Mouse (Mus musculus) splenic B cell, adult 2 months (primary cell): ENCODE measurements around the gene Ubr2.

Source experiments
- DNase-seq: peaks from one replicate; pipeline ENCODE4 v3.0.0-alpha.2; 2011; ENCODE audit warnings: low read depth, low spot score
- H3K27me3 ChIP-seq: 2 replicates; pipeline ENCODE4 v1.6.1; 2012; ENCODE audit warnings: mild to moderate bottlenecking, low read length, moderate library complexity, mixed read lengths; ENCODE audit not compliant: control insufficient read depth, poor library complexity, insufficient read depth, severe bottlenecking
- H3K36me3 ChIP-seq: 2 replicates; pipeline ENCODE4 v1.6.1; 2012; ENCODE audit warnings: mild to moderate bottlenecking, low read length, moderate library complexity, mixed read lengths; ENCODE audit not compliant: control insufficient read depth, poor library complexity, insufficient read depth, severe bottlenecking

Ubr2 gene

DNA sequence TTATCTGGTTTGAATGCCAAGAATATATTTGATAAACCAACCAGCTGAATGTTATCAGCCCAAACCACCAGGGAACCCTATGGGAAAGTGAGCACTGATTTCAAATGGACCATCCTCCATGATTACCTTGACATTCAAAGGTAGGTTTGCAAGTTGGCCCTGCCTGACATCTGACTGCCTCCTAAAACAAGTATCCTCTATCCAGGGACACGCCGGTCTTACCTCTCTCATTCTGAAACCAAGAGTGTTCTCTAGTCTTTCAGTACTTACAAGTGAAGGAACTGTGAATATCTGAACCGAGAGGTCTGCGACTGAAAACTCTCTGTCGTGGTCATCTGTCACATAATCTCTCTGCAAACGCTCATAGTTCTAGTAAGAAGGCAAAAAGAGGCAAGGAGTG, 30.3 kb downstream of the Ubr2 start:
- H3K36me3 ChIP-seq = peaks cover 11% of the 10 kb centered on the region
- no peaks in the 10 kb centered on the region for H3K27me3 ChIP-seq
- no peak for DNase-seq

DNA sequence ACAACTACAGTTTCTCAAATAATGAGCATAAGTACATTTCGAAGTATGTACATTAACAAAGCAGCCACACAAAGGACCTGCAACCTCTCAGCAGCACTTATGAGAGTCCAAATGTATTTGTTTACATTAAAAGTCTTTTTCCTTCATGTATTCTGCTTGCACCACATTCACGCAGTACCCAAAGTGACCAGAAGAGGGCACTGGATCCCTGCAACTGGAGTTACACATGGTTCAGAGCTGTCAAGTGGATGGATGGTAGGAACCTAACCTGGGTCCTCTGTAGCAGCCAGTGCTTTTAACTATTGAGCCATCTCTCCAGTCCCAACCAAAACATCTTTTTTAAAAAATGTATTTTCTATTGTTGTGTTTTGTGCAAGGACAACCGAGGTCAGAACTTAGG, 35.2 kb downstream of the Ubr2 start:
- no peaks in the 10 kb centered on the region for H3K27me3 ChIP-seq
- H3K36me3 ChIP-seq = peaks cover 25% of the 10 kb centered on the region
- DNase-seq = peak; percentile 84

DNA sequence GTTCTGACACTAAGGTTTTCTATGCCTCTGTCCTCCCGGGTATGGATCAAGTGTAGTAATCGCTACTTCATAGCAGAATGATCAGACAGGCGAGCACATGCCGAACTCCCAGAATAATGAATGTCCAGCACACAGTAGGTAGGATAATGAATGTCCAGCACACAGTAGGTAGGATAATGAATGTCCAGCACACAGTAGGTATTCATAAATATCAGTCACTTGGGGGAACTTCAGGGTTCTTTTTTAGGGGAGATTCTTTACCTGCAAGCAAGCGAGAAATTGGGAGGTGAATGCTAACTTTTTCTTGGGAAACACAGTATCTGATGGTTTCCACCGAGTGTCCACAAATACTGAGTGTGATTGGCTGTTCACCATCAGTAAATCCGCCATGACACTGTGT, 37.8 kb downstream of the Ubr2 start:
- no peak for DNase-seq
- peaks cover 21% of the 10 kb centered on the region for H3K36me3 ChIP-seq
- H3K27me3 ChIP-seq = no peaks in the 10 kb centered on the region

DNA sequence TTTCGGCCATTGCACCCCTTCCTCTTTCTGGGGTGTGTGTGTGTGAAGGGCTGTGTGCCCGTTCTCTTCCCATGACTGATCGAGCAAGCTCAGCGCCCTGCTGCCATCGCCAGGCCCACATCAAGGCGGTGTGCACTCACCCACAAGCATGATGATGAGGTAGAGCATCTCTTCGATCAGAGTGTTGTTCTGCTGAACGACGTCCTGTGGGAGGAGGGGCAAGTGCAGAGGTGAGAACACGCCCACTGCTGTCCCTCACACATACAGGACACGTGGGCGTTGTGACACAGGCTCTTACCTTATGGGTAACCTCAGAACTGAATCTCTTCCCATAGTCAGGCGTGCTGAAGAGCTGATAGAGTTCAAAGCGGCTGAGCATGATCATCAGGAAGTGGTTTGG, 43.5 kb downstream of the Ubr2 start:
- no peaks in the 10 kb centered on the region for H3K27me3 ChIP-seq
- no peak for DNase-seq
- H3K36me3 ChIP-seq = peaks cover 29% of the 10 kb centered on the region

DNA sequence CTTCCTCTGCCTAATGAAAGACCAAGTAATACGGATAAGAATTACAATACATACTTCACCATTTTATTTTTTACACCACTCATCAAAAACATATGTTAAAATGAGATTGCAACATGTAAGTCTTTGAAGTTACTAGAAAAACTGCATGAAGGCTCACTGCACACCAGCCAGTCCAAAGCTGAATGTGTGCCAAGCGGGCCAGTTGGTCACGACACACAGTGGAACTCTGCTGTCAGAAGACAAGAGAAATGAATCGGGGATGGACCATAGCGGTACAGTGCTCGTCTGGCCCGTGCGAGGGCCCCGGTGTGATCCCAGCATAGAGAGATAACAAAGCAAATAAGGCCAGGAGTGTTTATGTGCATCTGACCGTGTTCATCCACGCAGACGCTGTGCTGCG, 47.2 kb downstream of the Ubr2 start:
- peaks cover 24% of the 10 kb centered on the region for H3K36me3 ChIP-seq
- DNase-seq = no peak
- H3K27me3 ChIP-seq = no peaks in the 10 kb centered on the region

DNA sequence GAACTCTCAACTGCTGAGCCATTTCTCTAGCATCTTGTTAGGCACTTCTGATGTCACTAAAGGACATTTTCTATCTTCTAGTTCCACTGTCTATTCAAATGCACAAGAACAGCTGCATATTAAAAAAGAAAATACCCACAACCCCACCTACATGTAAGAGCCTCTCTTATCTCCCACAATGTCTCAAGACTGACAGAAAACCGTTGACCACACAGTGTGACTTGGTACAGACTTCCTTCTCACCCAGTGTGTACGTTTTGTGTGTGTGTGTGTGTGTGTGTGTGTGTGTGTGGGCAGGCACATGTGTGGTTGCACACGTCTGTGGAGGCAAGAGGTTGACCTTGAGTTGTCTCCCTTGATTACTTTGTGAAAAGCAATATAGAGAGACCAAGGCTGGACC, 48.2 kb downstream of the Ubr2 start:
- no peaks in the 10 kb centered on the region for H3K27me3 ChIP-seq
- no peak for DNase-seq
- H3K36me3 ChIP-seq = peaks cover 30% of the 10 kb centered on the region

DNA sequence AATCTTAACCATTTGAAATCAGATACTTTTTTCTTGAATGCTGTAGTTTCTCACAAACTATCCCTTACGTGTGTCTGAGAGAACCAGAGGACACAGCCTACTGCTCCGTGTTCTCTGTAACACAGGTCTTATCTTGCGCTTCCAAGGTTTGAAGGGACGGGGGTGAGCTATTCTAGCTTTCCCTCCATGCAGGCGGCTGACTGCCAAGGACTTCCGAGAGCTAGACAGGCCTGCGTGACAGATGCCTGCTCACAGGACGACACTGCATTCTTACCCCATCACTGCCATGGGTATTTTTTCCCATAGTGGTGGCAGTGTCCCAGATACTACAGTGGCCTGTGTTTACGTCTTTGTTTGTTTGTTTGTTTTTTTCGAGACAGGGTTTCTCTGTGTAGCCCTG, 50.1 kb downstream of the Ubr2 start:
- H3K36me3 ChIP-seq = peaks cover 32% of the 10 kb centered on the region
- no peak for DNase-seq
- no peaks in the 10 kb centered on the region for H3K27me3 ChIP-seq

DNA sequence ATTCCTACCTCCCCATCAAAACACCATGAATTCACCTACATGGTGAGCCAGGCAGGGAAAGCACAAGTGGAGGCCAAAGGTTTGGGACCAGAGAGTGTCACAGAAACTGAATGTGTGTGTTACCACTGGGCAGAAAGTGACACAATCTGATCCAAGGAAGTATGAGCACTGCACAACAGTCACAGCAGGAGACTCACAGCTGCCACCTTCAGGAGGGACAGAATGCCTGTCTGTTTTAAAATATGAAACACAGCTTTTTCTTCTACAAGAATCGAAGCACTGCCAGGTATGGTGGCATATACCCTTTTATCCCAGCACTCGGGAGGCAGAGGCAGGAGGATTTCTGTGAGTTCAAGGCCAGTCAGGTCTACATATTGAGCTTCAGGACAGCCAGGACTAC, 52.3 kb downstream of the Ubr2 start:
- Histone ChIP-seq H3K27me3 (no peaks in the 10 kb centered on the region), H3K36me3 (peaks cover 34% of the 10 kb centered on the region)
- no peak for DNase-seq

DNA sequence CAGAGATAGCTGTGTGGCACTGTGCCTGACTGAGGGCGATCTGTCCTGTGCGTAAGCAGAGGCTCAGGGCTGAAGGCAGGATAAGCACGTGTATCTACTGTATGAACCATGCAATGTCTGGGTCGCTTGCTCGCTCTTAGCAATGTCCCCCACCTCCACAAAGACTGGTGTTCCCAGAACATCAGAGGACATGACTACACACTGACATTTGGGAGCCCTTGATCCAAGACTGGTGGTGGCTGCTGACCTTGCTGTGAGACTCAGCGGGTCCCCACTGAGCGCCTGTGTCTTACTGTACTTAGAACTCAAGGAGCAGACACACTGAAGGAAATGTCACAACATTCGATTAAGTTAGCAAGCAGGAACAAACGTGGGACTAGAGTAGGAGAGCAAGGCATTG, 64.1 kb downstream of the Ubr2 start:
- peaks cover 16% of the 10 kb centered on the region for H3K36me3 ChIP-seq
- no peak for DNase-seq
- no peaks in the 10 kb centered on the region for H3K27me3 ChIP-seq

DNA sequence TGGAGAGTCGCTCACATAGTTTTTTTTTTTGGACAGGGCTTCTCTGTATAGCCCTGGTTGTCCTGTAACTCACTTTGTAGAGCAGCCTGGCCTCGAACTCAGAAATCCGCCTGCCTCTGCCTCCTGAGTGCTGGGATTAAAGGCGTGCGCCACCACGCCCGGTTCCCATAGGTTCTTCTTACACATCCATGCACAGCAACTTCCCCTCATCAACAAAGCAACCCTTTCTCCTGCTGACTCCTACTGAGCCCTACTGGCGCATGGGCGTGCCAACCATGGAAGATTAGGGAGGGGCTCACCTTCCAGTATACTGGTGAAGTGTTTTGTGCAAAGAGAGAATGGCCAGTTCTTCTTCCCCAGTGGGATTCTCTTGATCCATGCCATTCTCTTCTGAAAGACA, 67.9 kb downstream of the Ubr2 start:
- H3K36me3 ChIP-seq = peaks cover 25% of the 10 kb centered on the region
- no peaks in the 10 kb centered on the region for H3K27me3 ChIP-seq
- no peak for DNase-seq

DNA sequence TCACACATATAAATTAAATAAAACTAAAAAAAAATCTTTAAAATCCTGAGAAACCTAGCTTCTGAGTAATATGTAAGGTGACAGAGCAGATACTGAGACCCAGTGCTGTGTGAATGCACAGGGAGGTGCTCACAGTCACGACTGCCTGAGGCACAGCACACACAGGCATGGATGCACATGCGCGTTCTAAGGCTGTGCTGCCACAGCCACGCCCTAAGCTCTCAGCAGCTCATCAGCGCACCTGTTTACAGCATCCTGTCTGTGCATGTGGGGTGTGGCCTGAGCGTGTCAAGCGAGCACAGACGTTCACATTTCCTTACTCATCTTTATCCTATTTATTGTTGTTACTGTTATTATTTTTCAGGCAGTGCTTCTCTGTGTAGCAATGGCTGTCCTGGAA, 69.9 kb downstream of the Ubr2 start:
- peaks cover 24% of the 10 kb centered on the region for H3K36me3 ChIP-seq
- no peak for DNase-seq
- no peaks in the 10 kb centered on the region for H3K27me3 ChIP-seq

DNA sequence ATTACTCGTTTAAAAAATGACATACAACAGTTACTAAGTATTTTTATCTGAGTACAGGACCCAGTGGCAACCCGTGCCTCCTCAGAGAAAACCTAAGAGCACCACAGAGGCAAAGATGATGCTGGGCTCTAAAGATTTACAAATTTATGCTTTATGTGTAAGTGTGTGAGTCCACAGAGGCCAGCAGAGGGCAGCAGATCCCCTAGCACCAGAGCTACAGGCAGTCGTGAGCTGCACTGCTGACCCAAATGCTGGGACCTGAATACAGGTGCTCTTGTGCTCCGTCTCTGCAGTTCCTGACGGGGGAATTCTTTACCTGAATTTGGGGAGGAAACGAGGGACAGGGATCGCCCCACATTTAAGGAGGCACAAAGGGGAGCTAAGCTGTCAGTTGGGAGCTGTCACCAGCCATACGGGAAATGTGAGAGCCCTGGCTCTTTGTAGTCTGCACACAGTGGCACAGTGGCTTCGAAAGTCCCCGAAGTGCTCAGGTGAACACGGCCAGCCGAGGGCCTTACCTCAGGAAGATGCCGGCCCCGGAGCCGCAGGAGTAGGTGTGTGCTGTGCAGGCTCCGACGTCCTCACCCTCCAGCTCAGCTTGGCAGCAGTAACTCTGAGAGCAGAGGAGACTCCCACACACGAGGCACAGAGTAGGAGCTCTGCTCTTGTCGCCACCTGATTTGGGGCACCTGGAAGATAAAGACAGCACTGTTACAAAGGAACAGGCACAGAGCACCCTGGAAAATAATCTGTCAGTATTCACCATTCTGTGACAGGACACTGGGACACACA, 76.6 kb downstream of the Ubr2 start:
- peaks cover 15% of the 10 kb centered on the region; the same call in 1 of the 2 replicates for H3K36me3 ChIP-seq
- peak; percentile 71 for DNase-seq

DNA sequence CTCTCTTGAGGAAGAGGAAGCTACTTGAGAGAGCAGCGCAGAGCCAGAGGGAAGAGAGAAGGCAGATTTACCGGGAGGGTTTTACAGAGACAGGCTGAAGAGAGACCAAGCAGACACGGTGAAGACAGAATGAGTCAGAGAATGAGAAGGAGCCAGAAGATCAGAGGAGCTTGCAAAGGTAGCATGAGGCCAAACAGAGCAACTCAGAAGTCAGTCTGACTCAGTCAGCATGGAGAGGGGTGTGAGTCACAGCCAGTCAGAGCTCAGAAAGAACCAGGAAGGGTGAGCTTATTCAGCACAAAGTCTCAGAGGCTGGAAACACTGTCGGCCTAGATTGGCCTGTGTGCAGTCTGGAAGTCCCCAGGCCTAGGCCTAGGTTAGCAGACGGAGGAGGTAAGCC, 77.4 kb downstream of the Ubr2 start:
- Histone ChIP-seq H3K27me3 (no peaks in the 10 kb centered on the region), H3K36me3 (peaks cover 12% of the 10 kb centered on the region; the same call in 1 of the 2 replicates)
- no peak for DNase-seq

More for the DNA sequence above, 76.6 kb downstream of the Ubr2 start:
- no peaks in the 10 kb centered on the region for H3K27me3 ChIP-seq

DNA sequence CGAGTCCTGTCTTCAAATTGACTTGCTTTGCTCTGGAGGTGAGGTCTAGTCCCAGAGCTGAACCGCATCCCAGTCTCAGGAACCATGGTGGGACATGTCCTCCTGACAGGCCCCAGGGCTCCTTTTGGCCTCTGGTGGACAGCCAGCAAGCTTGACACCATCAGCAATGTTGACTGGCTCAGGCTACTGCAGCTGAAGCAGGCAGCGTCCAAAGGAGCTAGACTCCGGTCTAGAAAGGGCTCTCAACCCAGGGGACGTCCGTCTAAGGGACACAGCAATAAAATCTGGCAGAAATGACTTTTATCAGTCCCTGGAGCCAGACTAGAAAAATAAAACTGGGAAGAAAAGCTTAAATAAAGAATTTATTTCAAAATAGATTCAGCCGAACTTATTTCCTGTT, 80.5 kb downstream of the Ubr2 start:
- DNase-seq = no peak

DNA sequence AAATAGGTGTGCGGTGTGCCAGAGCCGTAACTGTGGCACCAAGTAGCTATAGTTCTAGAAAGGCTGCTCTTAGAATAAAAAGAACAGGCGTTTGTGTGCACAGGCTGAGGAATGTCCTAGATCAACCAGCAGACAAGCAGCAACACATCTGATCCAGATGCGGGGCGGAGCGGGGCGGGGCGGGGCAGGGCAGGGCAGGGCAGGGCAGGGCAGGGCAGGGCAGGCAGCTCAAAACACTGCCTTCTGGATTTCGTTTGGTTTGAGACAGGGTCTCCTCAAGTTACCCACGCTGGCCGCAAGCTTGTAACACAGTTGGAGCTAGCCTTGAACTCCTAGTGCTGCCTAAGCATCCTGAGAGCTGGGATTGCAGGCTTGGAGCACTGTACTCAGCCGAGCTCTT, 81.1 kb downstream of the Ubr2 start:
- Histone ChIP-seq H3K36me3 (peaks cover 7% of the 10 kb centered on the region; the same call in 1 of the 2 replicates), H3K27me3 (no peaks in the 10 kb centered on the region)
- no peak for DNase-seq

More for the DNA sequence above, 80.5 kb downstream of the Ubr2 start:
- no peaks in the 10 kb centered on the region for H3K27me3 ChIP-seq
- H3K36me3 ChIP-seq = peaks cover 10% of the 10 kb centered on the region; the same call in 1 of the 2 replicates

DNA sequence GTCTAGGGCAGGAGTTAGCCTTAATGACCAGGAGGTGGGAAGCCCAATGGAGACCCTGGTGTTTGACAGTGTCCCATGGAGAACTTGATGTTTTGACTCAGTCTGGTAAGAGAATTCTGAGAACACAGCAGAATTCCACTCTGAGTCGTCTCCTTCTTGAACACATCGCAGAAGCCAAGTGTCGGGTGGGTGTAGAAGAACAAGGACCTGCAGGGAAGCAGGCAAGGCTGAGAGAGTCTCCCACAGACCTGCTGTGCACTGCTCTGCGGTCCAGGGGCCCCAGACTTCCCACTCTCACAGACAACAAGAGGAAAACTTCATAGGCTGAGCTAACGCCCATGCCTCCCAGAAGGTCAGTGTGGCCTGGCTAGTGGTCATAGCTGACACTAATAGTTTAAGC, 82.6 kb downstream of the Ubr2 start:
- Histone ChIP-seq H3K27me3 (no peaks in the 10 kb centered on the region), H3K36me3 (no peaks in the 10 kb centered on the region; the same call in 1 of the 2 replicates)
- no peak for DNase-seq
